Mouse (Mus musculus) heart, embryonic 11.5 days (tissue): ENCODE data around the gene Prc1. TPM values are rescaled to one million over a fixed set of nuclear protein-coding genes. Genes with fewer than 3 reads are reported as not detected.

Experiments
- ATAC-seq: fragments of 200-750 bp; cut with Nextera tagmentation; replicated peaks from 2 replicates; pipeline ENCODE4 v1.8.0; 2017; ENCODE audit warnings: moderate library complexity; ENCODE audit not compliant: insufficient number of reproducible peaks, low FRiP score, low TSS enrichment
- H3K27ac ChIP-seq: fragments of 300-500 bp; sonication (generic); 2 replicates; pipeline ENCODE4 v1.5.1; 2014; ENCODE audit warnings: mild to moderate bottlenecking, low read depth, low read length
- H3K27me3 ChIP-seq: fragments of 300-500 bp; sonication (generic); 2 replicates; pipeline ENCODE4 v1.6.1; 2014; ENCODE audit warnings: mild to moderate bottlenecking, low read length, mixed read lengths; ENCODE audit not compliant: control insufficient read depth, insufficient read depth
- H3K36me3 ChIP-seq: fragments of 300-500 bp; sonication (generic); 2 replicates; pipeline ENCODE4 v1.6.1; 2014; ENCODE audit warnings: mild to moderate bottlenecking, low read length, moderate library complexity, mixed read lengths; ENCODE audit not compliant: control insufficient read depth, insufficient read depth
- H3K4me1 ChIP-seq: fragments of 300-500 bp; sonication (generic); 2 replicates; pipeline ENCODE4 v1.6.1; 2014; ENCODE audit warnings: low read length; ENCODE audit not compliant: control insufficient read depth, insufficient read depth
- H3K4me2 ChIP-seq: fragments of 300-500 bp; sonication (generic); 2 replicates; pipeline ENCODE4 v1.6.1; 2014; ENCODE audit warnings: mild to moderate bottlenecking, moderate library complexity
- H3K4me3 ChIP-seq: fragments of 300-500 bp; sonication (generic); 2 replicates; pipeline ENCODE4 v1.5.1; 2014; ENCODE audit warnings: low read depth, low read length
- H3K9ac ChIP-seq: fragments of 300-500 bp; sonication (generic); 2 replicates; pipeline ENCODE4 v1.6.1; 2014; ENCODE audit warnings: mild to moderate bottlenecking, low read depth, low read length, moderate library complexity
- H3K9me3 ChIP-seq: fragments of 300-500 bp; sonication (generic); replicated peaks from 2 replicates; pipeline ENCODE4 v1.6.1; 2016; ENCODE audit warnings: low read length; ENCODE audit not compliant: control insufficient read depth
- WGBS: fragments of 180-500 bp; shearing (Covaris S2); extraction: QIAGEN DNeasy Blood & Tissue Kit; methylation state at CpG from one replicate; pipeline ENCODE4 v1.1.7; 2014; ENCODE audit not compliant: insufficient replicate concordance; 5-methylcytosine and 5-hydroxymethylcytosine counted together
- polyA plus RNA-seq: library from polyadenylated mRNA; unstranded; fragments of >200 nt; fragmentation: Nextera tagmentation; extraction: Ambion mirVana; gene quantifications from 2 replicates; pipeline ENCODE4 v1.2.1, GENCODE M21; 2014

The Prc1 gene
- polyA plus RNA-seq, 1 experiment from 2014 or later, result 148 TPM

- H3K27ac ChIP-seq, result no peak overlapping the region
- 74% methylated on average over 10 of the region's 10 CpGs for whole genome bisulfite sequencing
- H3K4me1 ChIP-seq, result no peaks in the 10 kb centered on the region
- peaks cover 23% of the 10 kb centered on the region for H3K36me3 ChIP-seq
- no peaks in the 10 kb centered on the region for H3K27me3 ChIP-seq
- H3K9me3 ChIP-seq, result peaks cover 3% of the 10 kb centered on the region
- no peak overlapping the region for H3K4me2 ChIP-seq
- ATAC-seq, result no peak
- no peak overlapping the region for H3K9ac ChIP-seq
- no peak overlapping the region for H3K4me3 ChIP-seq
Observed at GRCm38 (mm10) chr7:80280032-80280431, 14.2 kb upstream of the Prc1 start.

GRCm38 (mm10) chr7:80280998-80281397, 13.3 kb upstream of the Prc1 start:
- ATAC-seq, result no peak
- no peak overlapping the region for H3K4me3 ChIP-seq
- no peak overlapping the region for H3K4me2 ChIP-seq
- no peaks in the 10 kb centered on the region for H3K4me1 ChIP-seq
- peaks cover 23% of the 10 kb centered on the region for H3K36me3 ChIP-seq
- H3K27ac ChIP-seq, result no peak overlapping the region
- no peaks in the 10 kb centered on the region for H3K27me3 ChIP-seq
- 81% methylated on average over 2 of the region's 2 CpGs for WGBS
- H3K9me3 ChIP-seq, result no peaks in the 10 kb centered on the region
- H3K9ac ChIP-seq, result no peak overlapping the region

GRCm38 (mm10) chr7:80281646-80282045, 12.6 kb upstream of the Prc1 start:
- no peaks in the 10 kb centered on the region for H3K4me1 ChIP-seq
- peaks cover 22% of the 10 kb centered on the region for H3K36me3 ChIP-seq
- no peak overlapping the region for H3K9ac ChIP-seq
- WGBS, result 87% methylated on average over 3 of the region's 3 CpGs
- no peak overlapping the region for H3K4me3 ChIP-seq
- H3K27me3 ChIP-seq, result no peaks in the 10 kb centered on the region
- ATAC-seq, result no peak
- H3K27ac ChIP-seq, result no peak overlapping the region
- H3K9me3 ChIP-seq, result no peaks in the 10 kb centered on the region
- no peak overlapping the region for H3K4me2 ChIP-seq

GRCm38 (mm10) chr7:80283226-80283918, 10.9 kb upstream of the Prc1 start:
- Histone ChIP-seq H3K4me2 (no peak overlapping the region), H3K9me3 (no peaks in the 10 kb centered on the region), H3K27ac (no peak overlapping the region; the same call in 1 of the 2 replicates), H3K9ac (no peak overlapping the region), H3K4me1 (no peaks in the 10 kb centered on the region), H3K4me3 (no peak overlapping the region), H3K27me3 (no peaks in the 10 kb centered on the region), H3K36me3 (peaks cover 27% of the 10 kb centered on the region; the same call in 1 of the 2 replicates)
- no peak for ATAC-seq
- WGBS, result 43% methylated on average over 3 of the region's 3 CpGs

- H3K27me3 ChIP-seq, result no peaks in the 10 kb centered on the region
- H3K4me3 ChIP-seq, result no peak overlapping the region
- H3K36me3 ChIP-seq, result peaks cover 27% of the 10 kb centered on the region; the same call in 1 of the 2 replicates
- no peak for ATAC-seq
- H3K4me2 ChIP-seq, result no peak overlapping the region
- H3K9me3 ChIP-seq, result no peaks in the 10 kb centered on the region
- 73% methylated on average over 5 of the region's 5 CpGs for WGBS
- no peak overlapping the region for H3K9ac ChIP-seq
- no peaks in the 10 kb centered on the region for H3K4me1 ChIP-seq
- no peak overlapping the region for H3K27ac ChIP-seq
Observed at GRCm38 (mm10) chr7:80284391-80284790, 9.9 kb upstream of the Prc1 start.

GRCm38 (mm10) chr7:80285725-80286124, 8.5 kb upstream of the Prc1 start:
- no peak for ATAC-seq
- Histone ChIP-seq H3K9ac (no peak overlapping the region), H3K4me2 (no peak overlapping the region), H3K4me3 (no peak overlapping the region), H3K9me3 (no peaks in the 10 kb centered on the region), H3K36me3 (peaks cover 30% of the 10 kb centered on the region), H3K27ac (no peak overlapping the region), H3K4me1 (no peaks in the 10 kb centered on the region), H3K27me3 (no peaks in the 10 kb centered on the region)
- WGBS, result 89% methylated on average over 6 of the region's 6 CpGs

- no peak for ATAC-seq
- 75% methylated on average over 10 of the region's 10 CpGs for WGBS
- Histone ChIP-seq H3K9me3 (no peaks in the 10 kb centered on the region), H3K9ac (no peak overlapping the region), H3K4me1 (no peaks in the 10 kb centered on the region), H3K4me3 (no peak overlapping the region), H3K27me3 (no peaks in the 10 kb centered on the region), H3K4me2 (no peak overlapping the region), H3K36me3 (peaks cover 30% of the 10 kb centered on the region), H3K27ac (no peak overlapping the region)
Observed at GRCm38 (mm10) chr7:80287736-80288135, 6.5 kb upstream of the Prc1 start.

GRCm38 (mm10) chr7:80294764-80295648, 756 bp downstream of the Prc1 start:
- peaks cover 9% of the 10 kb centered on the region; the same call in 1 of the 2 replicates for H3K4me1 ChIP-seq
- H3K4me2 ChIP-seq, result peak overlapping the region; percentile 57
- H3K36me3 ChIP-seq, result peaks cover 3% of the 10 kb centered on the region; the same call in 1 of the 2 replicates
- peak overlapping the region; percentile 81 for H3K27ac ChIP-seq
- H3K4me3 ChIP-seq, result peak overlapping the region; percentile 76
- no peaks in the 10 kb centered on the region for H3K9me3 ChIP-seq
- peak overlapping the region; percentile 87 for H3K9ac ChIP-seq
- ATAC-seq, result peak; percentile 44
- no peaks in the 10 kb centered on the region for H3K27me3 ChIP-seq
- 9% methylated on average over 37 of the region's 37 CpGs for WGBS
